Comparison of ENCODE assay signal across 17 mouse cellular contexts in genomic region chr8:76858534-76858933, GRCm38 (mm10).
"Had no signal": no experiment of that assay in that cellular context is flagged by ENCODE, and none has a peak within 500 bp of the region (broad histone marks: within the 10 kb centered on the region; RNA-seq: fewer than 3 reads in every experiment).

No protein-coding gene starts in this region.

- H3K4me3 ChIP-seq: neural tube, embryonic 12.5 days; neural tube, embryonic 13.5 days; neural tube, embryonic 15.5 days; stomach, embryonic 15.5 days had no signal

- H3K9me3 ChIP-seq: neural tube, embryonic 12.5 days; neural tube, embryonic 13.5 days; neural tube, embryonic 15.5 days; stomach, embryonic 15.5 days had no signal

- H3K36me3 ChIP-seq: neural tube, embryonic 12.5 days; neural tube, embryonic 13.5 days; neural tube, embryonic 15.5 days; stomach, embryonic 15.5 days had no signal

- H3K27me3 ChIP-seq: neural tube, embryonic 12.5 days; neural tube, embryonic 13.5 days; neural tube, embryonic 15.5 days; stomach, embryonic 15.5 days had no signal

- H3K27ac ChIP-seq: neural tube, embryonic 12.5 days; neural tube, embryonic 13.5 days; neural tube, embryonic 15.5 days; stomach, embryonic 15.5 days; stomach, postnatal 0 days had no signal

- DNase-seq: retina, postnatal 1 day; right cerebral cortex, adult 18-20 months; right cerebral cortex, postnatal 14 days; right cerebral cortex, postnatal 25 days; right cerebral cortex, postnatal 4 days; spleen, adult 18-20 months; thymus, adult 18-20 months; thymus, adult 2 months; thymus, postnatal 14 days; thymus, postnatal 25 days; thymus, postnatal 36 days; thymus, postnatal 4 days had no signal

- H3K9ac ChIP-seq: neural tube, embryonic 12.5 days; neural tube, embryonic 13.5 days; neural tube, embryonic 15.5 days; stomach, embryonic 15.5 days had no signal

- H3K4me1 ChIP-seq: neural tube, embryonic 12.5 days; neural tube, embryonic 13.5 days; neural tube, embryonic 15.5 days; stomach, embryonic 15.5 days had no signal
